Mouse (Mus musculus) C2C12 (cell line): Measurements from ENCODE around the gene Ube2f. TPM values are rescaled to one million over a fixed set of nuclear protein-coding genes. Genes with fewer than 3 reads are reported as not detected.

Experiments
- H3K27me3 ChIP-seq: one replicate; pipeline ENCODE4 v1.6.1; 2011; ENCODE audit not compliant: control insufficient read depth, insufficient read depth, insufficient read length
- H3K36me3 ChIP-seq: one replicate; pipeline ENCODE4 v1.6.1; 2011; ENCODE audit not compliant: control insufficient read depth, insufficient read depth
- H3K4me3 ChIP-seq: one replicate; pipeline ENCODE4 v1.5.1; 2011; ENCODE audit warnings: mild to moderate bottlenecking, control low read depth; ENCODE audit not compliant: poor library complexity, insufficient read depth, severe bottlenecking
- H3K79me2 ChIP-seq: one replicate; pipeline ENCODE4 v1.6.1; 2011; ENCODE audit not compliant: control insufficient read depth, insufficient read depth
- H3K79me3 ChIP-seq: one replicate; pipeline ENCODE4 v1.6.1; 2011; ENCODE audit warnings: low read depth, control low read depth
- H3ac ChIP-seq: one replicate; pipeline ENCODE3; 2011; ENCODE audit warnings: low read depth; ENCODE audit not compliant: control insufficient read depth, insufficient read length
- CEBPB ChIP-seq: IDR thresholded peaks from one replicate; pipeline ENCODE4 v1.6.1; 2011; ENCODE audit warnings: low read depth, mild to moderate bottlenecking, control low read depth, moderate library complexity
- CTCF ChIP-seq: IDR thresholded peaks from one replicate; pipeline ENCODE4 v1.5.1; 2011; ENCODE audit not compliant: control insufficient read depth, insufficient read depth, insufficient read length
- FOSL1 ChIP-seq: IDR thresholded peaks from one replicate; pipeline ENCODE4 v1.8.0; 2011; ENCODE audit warnings: mild to moderate bottlenecking, low read length; ENCODE audit not compliant: poor library complexity, insufficient read depth, severe bottlenecking
- MAX ChIP-seq: IDR thresholded peaks from one replicate; pipeline ENCODE4 v1.6.1; 2011; ENCODE audit warnings: mild to moderate bottlenecking, control low read depth
- MYOD1 ChIP-seq: IDR thresholded peaks from one replicate; pipeline ENCODE4 v1.6.1; 2011; ENCODE audit warnings: low read depth; ENCODE audit not compliant: control insufficient read depth, insufficient read length
- MYOG ChIP-seq: IDR thresholded peaks from one replicate; pipeline ENCODE4 v1.6.1; 2011; ENCODE audit not compliant: control insufficient read depth, insufficient read length; ENCODE audit errors: extremely low read depth
- USF1 ChIP-seq: IDR thresholded peaks from one replicate; pipeline ENCODE4 v1.6.1; 2011; ENCODE audit warnings: low read depth, mild to moderate bottlenecking, control low read depth, moderate library complexity
- polyA plus RNA-seq: library from polyadenylated mRNA; unstranded; fragments of >200 nt; fragmentation: generic; extraction: Trizol; gene quantifications from one replicate; pipeline ENCODE4 v1.2.1, GENCODE M21; 2012; ENCODE audit warnings: missing spikeins

The Ube2f gene
- polyA plus RNA-seq, 1 experiment, result 71.0 TPM

DNA sequence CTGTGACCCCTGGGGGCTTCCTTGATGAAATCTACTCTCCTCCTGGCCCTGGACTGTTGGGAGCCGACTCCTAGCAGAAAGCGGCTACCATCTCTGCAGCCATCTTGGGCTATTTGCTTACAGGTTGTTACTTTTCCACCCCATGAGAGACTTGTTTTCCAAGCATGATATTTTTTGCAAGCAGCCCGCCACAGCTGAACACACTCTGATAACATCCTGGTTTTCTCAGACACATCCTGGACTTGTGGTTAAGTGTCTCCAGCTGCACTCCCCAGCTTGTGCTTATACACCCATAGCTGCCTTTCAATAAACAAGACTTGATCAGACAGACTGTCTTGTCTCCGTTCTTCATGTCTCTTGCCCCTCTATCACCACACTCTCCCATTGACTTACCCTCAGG lies 8.9 kb upstream of the Ube2f start:
- no peak overlapping the region for H3K4me3 ChIP-seq
- H3K27me3 ChIP-seq, result no peaks in the 10 kb centered on the region
- no peak for TF ChIP-seq MYOG
- no peak for TF ChIP-seq MYOD1
- no peak for TF ChIP-seq CTCF
- TF ChIP-seq FOSL1, result no peak
- no peak for TF ChIP-seq USF1
- TF ChIP-seq MAX, result no peak
- TF ChIP-seq CEBPB, result no peak
- no peaks in the 10 kb centered on the region for H3K79me3 ChIP-seq
- no peaks in the 10 kb centered on the region for H3K36me3 ChIP-seq
- H3K79me2 ChIP-seq, result no peaks in the 10 kb centered on the region
- no peak overlapping the region for H3ac ChIP-seq

DNA sequence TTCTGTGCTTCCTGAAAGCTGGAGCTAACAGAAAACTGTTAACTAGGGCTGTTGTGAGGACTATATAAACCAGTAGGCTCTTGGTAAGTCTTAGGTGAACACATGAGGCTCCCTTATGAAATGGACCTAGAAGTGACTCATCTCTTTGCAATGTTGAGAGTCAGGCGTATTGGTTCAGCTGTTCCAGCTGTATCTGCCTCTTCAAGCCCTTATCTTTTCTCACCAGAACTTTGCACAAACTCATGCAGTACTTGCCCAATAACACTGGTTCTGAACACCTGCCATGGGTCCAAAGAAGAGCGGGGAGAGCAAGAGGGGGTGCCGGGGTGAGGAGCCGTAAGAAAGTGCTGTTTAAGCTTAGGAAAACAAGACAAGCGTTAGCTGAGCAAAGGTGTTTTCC lies 1.9 kb upstream of the Ube2f start:
- no peak overlapping the region for H3ac ChIP-seq

DNA sequence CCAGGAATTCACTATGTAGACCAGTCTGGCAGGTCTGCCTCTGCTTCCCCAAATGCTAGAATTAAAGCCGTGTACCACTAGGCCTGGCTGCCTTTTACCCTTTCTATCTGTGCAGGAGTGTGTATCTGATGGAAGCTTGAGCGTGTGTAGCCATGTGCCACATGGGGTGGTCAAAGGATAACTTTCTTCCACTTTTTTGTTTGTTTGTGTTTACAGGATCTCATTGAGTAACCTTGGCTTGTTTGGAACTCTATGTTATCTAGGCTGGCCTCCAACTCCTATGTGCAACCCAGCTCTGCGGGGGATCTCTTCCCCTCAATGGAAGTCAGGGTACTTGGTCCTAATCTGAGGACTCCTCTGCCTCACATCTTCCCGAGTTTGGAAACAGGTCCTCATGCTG lies 1.1 kb upstream of the Ube2f start:
- Histone ChIP-seq H3ac (peak overlapping the region; percentile 40), H3K79me2 (peaks cover 47% of the 10 kb centered on the region), H3K36me3 (no peaks in the 10 kb centered on the region), H3K79me3 (peaks cover 35% of the 10 kb centered on the region), H3K4me3 (peak overlapping the region; percentile 88), H3K27me3 (no peaks in the 10 kb centered on the region)
- TF ChIP-seq USF1 (no peak), MAX (no peak), CTCF (no peak), FOSL1 (no peak), MYOG (no peak)

More for the DNA sequence above, 1.9 kb upstream of the Ube2f start:
- Histone ChIP-seq H3K79me2 (peaks cover 39% of the 10 kb centered on the region), H3K36me3 (no peaks in the 10 kb centered on the region), H3K27me3 (no peaks in the 10 kb centered on the region), H3K79me3 (peaks cover 28% of the 10 kb centered on the region), H3K4me3 (no peak overlapping the region)
- TF ChIP-seq CEBPB (peak; percentile 80), CTCF (no peak), MAX (peak; percentile 47), FOSL1 (peak; percentile 62), MYOD1 (peak; percentile 99), USF1 (peak; percentile 24), MYOG (no peak)

GRCm38 (mm10) chr1:91250415-91251147 lies 477 bp downstream of the Ube2f start:
- Histone ChIP-seq H3K4me3 (peak overlapping the region; percentile 88), H3K36me3 (peaks cover 13% of the 10 kb centered on the region), H3K27me3 (no peaks in the 10 kb centered on the region), H3K79me2 (peaks cover 63% of the 10 kb centered on the region), H3K79me3 (peaks cover 50% of the 10 kb centered on the region), H3ac (peak overlapping the region; percentile 96)
- TF ChIP-seq USF1 (no peak), MAX (no peak), MYOG (no peak), MYOD1 (no peak), CTCF (no peak), CEBPB (no peak), FOSL1 (no peak)

DNA sequence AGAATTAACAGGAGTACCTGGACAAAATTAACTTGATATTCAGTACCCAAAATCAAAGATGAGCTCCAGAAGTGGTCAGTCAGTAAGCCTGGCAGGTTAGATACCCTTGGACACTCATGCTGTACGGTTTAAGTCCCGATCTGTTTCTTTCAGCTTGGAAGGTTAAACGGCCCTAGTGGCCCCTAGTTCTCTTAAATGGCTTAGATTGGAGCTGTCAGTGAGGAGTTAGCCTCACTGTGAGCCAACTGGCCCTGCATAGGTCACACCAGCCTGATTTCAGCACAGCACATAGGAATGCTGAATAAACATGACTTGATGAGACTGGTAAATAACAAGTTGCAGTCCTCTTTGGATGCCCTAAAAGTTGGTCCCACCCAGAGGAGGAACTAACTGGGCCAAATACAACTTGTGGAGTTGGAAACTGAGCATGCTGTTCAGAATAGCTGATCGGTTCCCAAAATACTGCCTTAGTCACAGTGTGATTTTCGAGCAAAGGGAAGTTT lies 1.1 kb downstream of the Ube2f start:
- Histone ChIP-seq H3K79me2 (peaks cover 69% of the 10 kb centered on the region), H3ac (peak overlapping the region; percentile 96), H3K27me3 (no peaks in the 10 kb centered on the region), H3K36me3 (peaks cover 14% of the 10 kb centered on the region), H3K79me3 (peaks cover 56% of the 10 kb centered on the region), H3K4me3 (peak overlapping the region; percentile 88)
- TF ChIP-seq USF1 (no peak), FOSL1 (no peak), MYOG (no peak), CTCF (no peak), MYOD1 (no peak), MAX (no peak), CEBPB (no peak)

- H3K79me2 ChIP-seq, result peaks cover 76% of the 10 kb centered on the region
- TF ChIP-seq CTCF (peak; percentile 35), MAX (no peak)
- H3K4me3 ChIP-seq, result no peak overlapping the region
- H3ac ChIP-seq, result no peak overlapping the region
- H3K36me3 ChIP-seq, result peaks cover 14% of the 10 kb centered on the region
- H3K79me3 ChIP-seq, result peaks cover 63% of the 10 kb centered on the region
- H3K27me3 ChIP-seq, result no peaks in the 10 kb centered on the region
Measured at GRCm38 (mm10) chr1:91251927-91252326, 1.8 kb downstream of the Ube2f start.
